In the genomic region with DNA sequence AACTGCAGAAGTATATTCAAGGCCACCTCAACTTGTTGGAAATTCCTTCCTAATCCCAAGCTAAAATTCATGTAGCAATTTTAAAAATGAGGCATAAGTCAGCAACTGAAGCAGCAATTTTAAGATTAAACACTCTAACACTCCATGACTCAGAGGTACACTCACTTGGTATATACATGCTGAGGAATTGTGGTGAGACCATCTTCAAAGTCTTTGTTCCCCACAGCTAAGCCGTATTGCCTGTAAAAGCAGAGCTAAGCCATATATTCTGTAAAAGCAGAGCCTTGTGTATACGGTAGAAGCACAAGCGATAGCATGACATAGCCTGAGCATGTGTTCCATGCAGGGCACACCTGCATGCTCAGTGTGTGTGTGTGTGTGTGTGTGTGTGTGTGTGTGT, we compare ENCODE assay signal across 25 mouse cellular contexts.
DNase-seq lines count a peak whose midpoint lies in the region; ATAC-seq and TF ChIP-seq lines count a peak whose summit lies in the region.
"Had no signal": no experiment of that assay in that cellular context is flagged by ENCODE, and none has a peak within 500 bp of the region (broad histone marks: within the 10 kb centered on the region; RNA-seq: fewer than 3 reads in every experiment).

No protein-coding gene starts in this region.

- no peak overlapping the region for H3K27ac ChIP-seq in forebrain, postnatal 0 days (ENCODE audit: low read depth, low read length)
- H3K27ac ChIP-seq in forebrain, embryonic 11.5 days (ENCODE audit: low read depth, low read length) = no peak overlapping the region
- 0 out of 2 replicates have a peak overlapping the region, but pooled peaks have one; percentile 1 for H3K27ac ChIP-seq in midbrain, embryonic 14.5 days (replicated peaks; ENCODE audit: low read depth, low read length)
- H3K27ac ChIP-seq: forebrain, embryonic 13.5 days; hindbrain, embryonic 13.5 days; left cerebral cortex, adult 2 months; limb, embryonic 10.5 days; neural tube, embryonic 15.5 days had no signal

- no peak overlapping the region for H3K4me3 ChIP-seq in forebrain, postnatal 0 days (ENCODE audit: low read depth, low read length)
- no peak overlapping the region for H3K4me3 ChIP-seq in forebrain, embryonic 11.5 days (ENCODE audit: low read depth, low read length)
- no peak overlapping the region for H3K4me3 ChIP-seq in midbrain, embryonic 14.5 days (replicated peaks; ENCODE audit: low read depth, low read length)
- H3K4me3 ChIP-seq: forebrain, embryonic 13.5 days; hindbrain, embryonic 13.5 days; left cerebral cortex, adult 2 months; limb, embryonic 10.5 days; neural tube, embryonic 15.5 days had no signal

- peaks cover 16% of the 10 kb centered on the region for H3K36me3 ChIP-seq in forebrain, postnatal 0 days (ENCODE audit: insufficient read depth)
- H3K36me3 ChIP-seq in forebrain, embryonic 11.5 days (ENCODE audit: control insufficient read depth, insufficient read depth, low read length) = no peaks in the 10 kb centered on the region
- H3K36me3 ChIP-seq in midbrain, embryonic 14.5 days (ENCODE audit: control insufficient read depth, insufficient read depth, low read length) = peaks cover 31% of the 10 kb centered on the region
- H3K36me3 ChIP-seq: limb, embryonic 10.5 days had no signal

- no peak overlapping the region for H3K9ac ChIP-seq in forebrain, postnatal 0 days
- no peak overlapping the region for H3K9ac ChIP-seq in forebrain, embryonic 11.5 days (ENCODE audit: low read length)
- no peak overlapping the region for H3K9ac ChIP-seq in midbrain, embryonic 14.5 days (replicated peaks; ENCODE audit: low read length)
- H3K9ac ChIP-seq: forebrain, embryonic 13.5 days; hindbrain, embryonic 13.5 days; neural tube, embryonic 15.5 days had no signal

- H3K9me3 ChIP-seq in forebrain, postnatal 0 days (ENCODE audit: low read length) = no peaks in the 10 kb centered on the region
- H3K9me3 ChIP-seq in forebrain, embryonic 11.5 days (ENCODE audit: control insufficient read depth, low read length) = no peaks in the 10 kb centered on the region; the same call in 1 of the 2 replicates
- no peaks in the 10 kb centered on the region for H3K9me3 ChIP-seq in midbrain, embryonic 14.5 days (ENCODE audit: control insufficient read depth, low read length)
- H3K9me3 ChIP-seq: forebrain, embryonic 13.5 days; limb, embryonic 10.5 days; neural tube, embryonic 15.5 days had no signal

- DNase-seq in forebrain, postnatal 0 days = peak; percentile 34
- DNase-seq in forebrain, embryonic 11.5 days (ENCODE audit: low spot score) = no peak
- DNase-seq in thymus, postnatal 0 days (ENCODE audit: low spot score) = peak; percentile 8
- DNase-seq in thymus, postnatal 25 days = no peak
- DNase-seq in midbrain, embryonic 14.5 days = peak; percentile 74
- DNase-seq in adrenal gland, postnatal 4 days (ENCODE audit: low spot score in 2 of 2) = no peak
- no peak for DNase-seq in kidney, adult 8-10 months
- DNase-seq: adrenal gland, postnatal 14 days; cerebellum, adult 9-10 months; heart, postnatal 10 days; kidney, postnatal 36 days; layer of hippocampus, adult 9-11 months; lung, adult 18-20 months; lung, postnatal 36 days; right cerebral cortex, postnatal 25 days; thymus, adult 2 months had no signal

- TF ChIP-seq CTCF in forebrain, postnatal 0 days (IDR thresholded peaks at IDR 0.05; ENCODE audit: low read depth) = no peak

- H3K27me3 ChIP-seq in forebrain, postnatal 0 days (ENCODE audit: insufficient read depth, low read length) = no peaks in the 10 kb centered on the region
- no peaks in the 10 kb centered on the region for H3K27me3 ChIP-seq in forebrain, embryonic 11.5 days (ENCODE audit: control insufficient read depth, insufficient read depth, low read length)
- H3K27me3 ChIP-seq in midbrain, embryonic 14.5 days (ENCODE audit: control insufficient read depth, insufficient read depth, low read length) = no peaks in the 10 kb centered on the region
- H3K27me3 ChIP-seq: neural tube, embryonic 15.5 days had no signal

- no peaks in the 10 kb centered on the region for H3K4me1 ChIP-seq in forebrain, postnatal 0 days (ENCODE audit: insufficient read depth)
- 0 out of 2 replicates have a peak, but pooled peaks cover 2% of the 10 kb centered on the region for H3K4me1 ChIP-seq in forebrain, embryonic 11.5 days (replicated peaks; ENCODE audit: control insufficient read depth, insufficient read depth, low read length)
- H3K4me1 ChIP-seq in midbrain, embryonic 14.5 days (ENCODE audit: control insufficient read depth, insufficient read depth, low read length) = 0 out of 2 replicates have a peak, but pooled peaks cover 5% of the 10 kb centered on the region
- H3K4me1 ChIP-seq: limb, embryonic 10.5 days had no signal

- 76% methylated on average over 3 of the region's 3 CpGs for WGBS in forebrain, postnatal 0 days
- 83% methylated on average over 3 of the region's 3 CpGs for WGBS in forebrain, embryonic 11.5 days
- WGBS in midbrain, embryonic 14.5 days = 47% methylated on average over 3 of the region's 3 CpGs

- no peak overlapping the region for H3K4me2 ChIP-seq in forebrain, postnatal 0 days (ENCODE audit: low read depth)
- no peak overlapping the region for H3K4me2 ChIP-seq in forebrain, embryonic 11.5 days (ENCODE audit: low read depth, low read length, severe bottlenecking)
- H3K4me2 ChIP-seq in midbrain, embryonic 14.5 days (ENCODE audit: low read length) = no peak overlapping the region
- H3K4me2 ChIP-seq: forebrain, embryonic 13.5 days; heart, embryonic 11.5 days; hindbrain, embryonic 13.5 days; neural tube, embryonic 15.5 days had no signal

- peak; percentile 57; the same call in 1 of the 2 replicates for ATAC-seq in forebrain, postnatal 0 days
- no peak for ATAC-seq in forebrain, embryonic 11.5 days (replicated peaks; ENCODE audit: low FRiP score)
- no peak for ATAC-seq in midbrain, embryonic 14.5 days (ENCODE audit: low FRiP score, low TSS enrichment)
- ATAC-seq: activated CD4-positive, CD25-positive, alpha-beta regulatory T cell, adult 4 months; forebrain, embryonic 13.5 days; inflammation-experienced regulatory T-cells, adult 6 months; Patski had no signal

Comparison
In these comparisons a context has a peak if more than half of its experiments do, and no peak if none do; other contexts are left out.
1. DNase-seq: peak in forebrain, postnatal 0 days (single experiment), thymus, postnatal 0 days (single experiment) and midbrain, embryonic 14.5 days (single experiment); none in forebrain, embryonic 11.5 days (single experiment), thymus, postnatal 25 days (single experiment), adrenal gland, postnatal 4 days (0 of 2) and kidney, adult 8-10 months (0 of 2).